Mouse (Mus musculus) heart, postnatal 0 days (tissue): ENCODE data around the gene Rai1.

Source experiments
- CTCF ChIP-seq: IDR thresholded peaks from 2 replicates; pipeline ENCODE4 v1.5.1; 2016; ENCODE audit warnings: antibody characterized with exemption, control low read depth, low read depth
- EP300 ChIP-seq: IDR thresholded peaks from 2 replicates; pipeline ENCODE4 v1.6.1; 2016; ENCODE audit warnings: antibody characterized with exemption, low read depth

- TF ChIP-seq CTCF: no peak
- TF ChIP-seq EP300: no peak
Measured at GRCm38 (mm10) chr11:60150677-60151076, 45.9 kb downstream of the Rai1 start.
